Mouse (Mus musculus): Measurements from ENCODE around the gene Rps6ka4.

Rps6ka4 gene

DNA sequence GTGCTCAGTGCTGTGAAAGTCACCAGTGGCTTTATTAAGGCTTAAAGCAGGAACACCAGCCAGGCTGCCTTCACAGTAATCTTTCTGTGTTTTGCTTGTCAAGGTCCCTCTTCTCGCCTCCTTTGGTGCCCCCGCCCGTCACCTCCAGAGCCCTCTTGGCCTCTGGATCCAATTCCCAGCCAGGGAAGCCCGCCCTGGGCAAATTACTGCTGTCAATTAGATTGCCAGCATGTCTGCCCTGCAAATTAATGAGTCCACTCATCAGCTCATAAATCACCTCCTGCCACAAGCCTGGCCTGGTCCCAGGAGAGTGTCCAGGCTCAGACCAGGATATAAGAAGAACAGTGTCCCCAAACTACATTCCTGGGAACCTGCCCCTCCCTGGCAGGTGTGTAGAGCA is 26.1 kb downstream of the Rps6ka4 start:
- ATAC-seq (ENCODE audit: insufficient number of reproducible peaks, low FRiP score, low TSS enrichment): no peak
